Mouse (Mus musculus) brain, embryonic 14.5 days (tissue): ENCODE results near the gene Frmd6. TPM values are rescaled to one million over a fixed set of nuclear protein-coding genes. Genes with fewer than 3 reads are reported as not detected.

Experiments used
- DNase-seq: peaks from one replicate; pipeline ENCODE4 v3.0.0-alpha.2; 2011; ENCODE audit warnings: low read depth
- CTCF ChIP-seq: fragments of 200-500 bp; IDR thresholded peaks from 2 replicates; pipeline ENCODE4 v1.5.1; 2012; ENCODE audit warnings: inconsistent platforms, mild to moderate bottlenecking, moderate library complexity, borderline replicate concordance; ENCODE audit not compliant: insufficient read depth, insufficient read length; ENCODE audit errors: extremely low read depth
- POLR2A ChIP-seq: fragments of 200-500 bp; IDR thresholded peaks from 2 replicates; pipeline ENCODE4 v1.6.1; 2012; ENCODE audit warnings: mild to moderate bottlenecking, inconsistent platforms, borderline replicate concordance; ENCODE audit not compliant: poor library complexity, insufficient read depth, insufficient read length, severe bottlenecking; ENCODE audit errors: extremely low read depth
- polyA plus RNA-seq: library from polyadenylated mRNA; depleted of rRNA; stranded (reverse); fragments of >200 nt; gene quantifications from 2 replicates; pipeline ENCODE4 v1.2.3, GENCODE M21; 2012

The Frmd6 gene
- polyA plus RNA-seq, 1 experiment = 13.2 TPM

DNA sequence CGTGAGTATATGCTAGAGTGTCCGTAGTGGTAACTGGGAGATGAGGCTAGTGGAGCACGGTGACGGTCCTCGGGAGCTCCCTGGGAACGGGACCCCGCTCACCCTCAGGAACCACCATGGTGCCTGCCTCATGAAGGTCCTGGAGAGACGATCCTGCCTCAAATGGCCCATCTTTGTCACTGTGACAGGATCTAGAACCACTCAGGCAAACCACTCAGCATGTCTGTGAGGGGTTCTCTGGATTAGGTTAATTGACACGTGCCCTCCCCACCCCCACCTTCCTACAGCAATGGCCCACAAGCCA is 43.6 kb downstream of the Frmd6 start:
- no peak for DNase-seq
- TF ChIP-seq POLR2A (no peak), CTCF (no peak)

DNA sequence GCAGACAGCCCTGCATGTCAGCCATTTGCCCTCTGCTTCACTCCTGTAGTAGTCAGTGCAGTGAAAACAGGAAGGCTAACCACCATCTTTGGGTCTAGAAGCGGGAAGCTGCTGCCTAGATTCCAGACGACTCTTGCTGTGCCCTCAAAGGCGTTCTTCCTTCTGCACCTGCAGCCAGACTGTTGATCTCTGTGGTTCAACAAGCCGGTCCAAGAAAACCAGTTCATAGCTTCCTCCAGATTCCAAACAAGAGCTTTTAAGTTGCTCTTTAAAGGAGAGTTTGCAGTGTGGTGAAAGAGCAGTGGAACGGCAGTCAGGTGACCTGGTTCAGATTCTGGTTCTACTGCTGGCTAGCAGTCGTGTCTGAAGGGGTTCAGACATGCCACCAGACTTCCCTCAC is 48.2 kb downstream of the Frmd6 start:
- DNase-seq = no peak
- TF ChIP-seq POLR2A = no peak

DNA sequence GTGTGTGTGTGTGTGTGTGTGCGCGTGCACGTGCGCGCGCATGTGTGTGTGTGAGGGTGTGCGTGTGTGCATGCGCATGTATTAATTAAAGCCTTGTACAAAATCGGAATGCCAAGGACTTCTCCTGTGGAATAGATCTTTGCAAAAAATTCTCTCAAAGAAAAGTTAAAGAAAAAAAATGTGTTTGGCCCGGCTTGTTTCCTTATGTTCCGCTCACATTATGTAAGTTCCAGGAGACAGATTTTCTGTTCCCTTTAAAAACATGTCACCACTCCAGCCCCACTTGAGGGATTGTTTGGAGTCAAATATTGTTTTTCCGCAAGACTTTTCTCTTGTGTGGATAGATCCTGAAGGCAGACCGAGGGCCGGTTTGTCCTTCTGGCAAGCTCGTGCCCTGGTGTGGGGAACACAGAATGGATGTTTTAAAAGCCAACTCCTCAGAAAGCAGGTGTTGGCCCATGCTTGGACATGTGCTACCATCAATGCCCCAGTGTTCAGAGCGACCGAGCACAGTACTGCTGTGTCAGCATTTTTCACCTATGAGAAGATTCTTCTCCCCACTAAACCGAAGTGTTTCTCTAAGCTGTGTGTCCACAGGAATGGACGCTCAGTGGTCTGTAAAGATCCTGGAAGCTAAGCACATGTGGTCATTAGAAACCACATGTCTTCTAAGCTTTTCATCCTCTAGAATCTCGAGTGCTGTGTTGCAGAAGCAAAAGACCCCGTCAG is 51.1 kb downstream of the Frmd6 start:
- no peak for DNase-seq
- TF ChIP-seq CTCF (no peak), POLR2A (no peak)

DNA sequence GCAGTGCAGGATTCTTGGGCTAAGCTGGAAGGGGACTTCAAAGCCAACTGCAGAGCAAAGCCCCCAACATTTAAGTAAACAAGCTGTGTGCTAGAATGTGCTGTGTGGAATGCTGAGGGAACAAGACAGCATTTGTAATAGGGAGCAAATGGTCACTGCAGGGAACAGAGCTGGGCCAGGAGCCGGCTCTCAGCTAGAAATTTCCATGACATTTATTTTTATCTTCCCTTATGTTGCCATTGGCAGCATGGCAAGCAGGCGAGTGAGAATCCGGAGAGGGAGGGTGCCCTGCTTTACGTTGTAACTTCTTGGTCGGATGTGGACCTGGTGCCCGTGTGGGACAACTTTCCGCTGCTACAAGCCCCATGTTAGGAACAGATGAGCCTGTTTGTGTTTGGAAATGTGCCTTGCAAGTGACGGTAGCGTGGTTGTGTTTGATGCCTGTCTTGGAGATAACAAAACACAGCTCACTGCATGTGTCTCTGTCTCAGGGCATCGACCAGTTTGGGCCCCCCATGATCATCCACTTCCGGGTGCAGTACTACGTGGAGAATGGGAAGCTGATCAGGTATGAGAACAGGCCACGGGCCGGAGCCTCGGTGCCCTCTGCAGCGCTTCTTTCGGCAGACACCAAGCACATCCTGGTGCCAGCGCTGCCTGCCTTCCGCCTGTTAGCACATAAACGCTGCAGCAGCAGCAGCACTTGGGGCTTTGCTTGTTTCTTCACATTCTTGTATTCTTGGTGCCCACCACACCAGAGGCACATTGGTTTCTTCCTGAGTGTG is 52.8 kb downstream of the Frmd6 start:
- no peak for TF ChIP-seq CTCF
- TF ChIP-seq POLR2A = no peak
- DNase-seq = no peak

- TF ChIP-seq CTCF = no peak
- TF ChIP-seq POLR2A = no peak
- no peak for DNase-seq
Observed at GRCm38 (mm10) chr12:70880396-70880975, 55.2 kb downstream of the Frmd6 start.

DNA sequence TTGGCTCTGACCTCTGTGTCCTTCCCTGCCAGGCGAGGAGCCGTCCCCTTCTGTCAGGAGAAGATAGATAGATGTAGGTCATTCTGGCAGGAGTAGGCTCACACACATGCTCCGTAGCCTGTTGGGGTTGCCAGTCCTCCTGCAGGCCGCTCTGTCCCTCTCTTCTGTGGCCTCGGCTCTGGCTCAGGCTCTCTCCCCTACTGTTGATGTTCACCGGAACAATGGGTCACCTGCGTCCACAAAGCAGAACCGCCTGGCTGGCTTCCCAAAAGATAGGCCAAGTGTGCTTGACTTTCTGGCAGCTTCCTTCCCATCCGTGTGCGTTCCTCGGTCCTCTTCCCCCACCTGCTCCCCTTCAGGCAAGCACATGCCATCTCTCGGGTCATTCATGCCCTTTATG is 56.0 kb downstream of the Frmd6 start:
- DNase-seq = peak; percentile 41
- TF ChIP-seq CTCF = no peak
- no peak for TF ChIP-seq POLR2A

- TF ChIP-seq POLR2A = no peak
- TF ChIP-seq CTCF = no peak
- peak; percentile 31 for DNase-seq
Observed at GRCm38 (mm10) chr12:70881854-70882253, 56.5 kb downstream of the Frmd6 start.

DNA sequence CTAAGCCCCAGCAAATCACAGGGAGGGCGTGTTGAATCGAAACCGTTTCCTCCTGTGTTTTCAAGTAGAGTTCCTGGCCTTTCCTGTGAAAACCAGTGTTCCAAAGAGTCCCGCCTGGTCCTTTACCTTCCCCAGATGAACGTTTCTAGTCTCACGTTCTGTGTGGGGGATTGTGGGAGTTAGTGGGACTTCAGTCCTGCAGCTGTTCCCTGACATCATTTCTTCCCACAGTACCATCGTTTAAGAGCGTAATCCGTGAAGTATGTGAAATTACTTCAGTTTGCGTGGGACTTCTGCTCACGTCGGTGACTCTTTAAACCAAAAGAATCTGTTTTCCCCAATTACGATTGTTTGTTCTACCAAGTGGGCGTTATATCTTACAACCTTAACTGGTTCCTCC is 57.8 kb downstream of the Frmd6 start:
- TF ChIP-seq CTCF (no peak), POLR2A (no peak)
- DNase-seq = no peak

GRCm38 (mm10) chr12:70884113-70884512 is 58.8 kb downstream of the Frmd6 start:
- TF ChIP-seq POLR2A = no peak
- no peak for TF ChIP-seq CTCF

GRCm38 (mm10) chr12:70884973-70885372 is 59.7 kb downstream of the Frmd6 start:
- DNase-seq = no peak
- TF ChIP-seq CTCF = no peak
- TF ChIP-seq POLR2A = no peak

More at GRCm38 (mm10) chr12:70884113-70884512, 58.8 kb downstream of the Frmd6 start:
- DNase-seq = no peak

- TF ChIP-seq POLR2A = no peak
- no peak for TF ChIP-seq CTCF
- DNase-seq = no peak
Observed at GRCm38 (mm10) chr12:70885576-70885975, 60.3 kb downstream of the Frmd6 start.
